Mouse (Mus musculus) spleen, postnatal 36 days (tissue): ENCODE data around the gene Jazf1.

Experiments used
- DNase-seq, 2 experiments: peaks; one replicate each; pipeline ENCODE4 v3.0.0; 2022; ENCODE audit warnings: low spot score in 2 of 2, mixed read lengths in 1 of 2

Jazf1 gene

DNA sequence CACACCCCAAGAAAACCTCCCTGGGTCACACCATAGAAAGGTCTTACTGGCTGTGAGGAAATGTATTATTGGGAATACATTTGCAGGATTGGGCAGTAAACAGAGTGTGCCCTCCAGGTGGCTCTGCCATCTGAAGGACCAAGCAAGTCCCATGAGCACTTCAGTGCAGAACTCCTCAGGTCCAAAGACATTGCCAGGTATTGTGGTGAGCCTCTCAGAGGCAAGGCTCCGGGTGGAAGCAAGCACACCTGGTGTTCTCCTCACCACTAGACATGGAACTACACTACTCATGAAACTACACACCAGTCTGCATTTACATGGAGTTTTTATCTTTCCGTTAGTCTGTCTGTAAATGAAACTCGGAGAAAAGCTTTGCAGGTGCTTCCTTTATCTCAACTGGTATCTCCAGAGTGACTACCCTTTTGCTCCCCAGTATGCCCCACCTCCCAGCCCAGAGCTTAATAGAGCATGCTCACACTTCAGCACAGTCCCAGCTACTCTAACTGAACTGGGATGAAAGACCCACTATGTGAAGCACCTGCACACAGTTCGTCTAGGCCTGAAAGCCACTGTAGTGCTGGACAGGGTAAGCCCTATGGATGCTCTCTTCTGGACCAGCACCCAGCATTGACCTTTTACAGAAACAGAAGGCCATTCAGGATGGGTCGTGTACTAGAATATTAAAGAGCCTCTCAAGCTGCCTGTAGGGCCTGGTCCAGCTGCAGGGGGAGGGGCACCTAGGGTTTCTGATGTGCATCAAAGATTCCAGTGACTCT is 156.1 kb downstream of the Jazf1 start:
- DNase-seq = no peak

GRCm38 (mm10) chr6:52906801-52907200 is 161.6 kb downstream of the Jazf1 start:
- DNase-seq = no peak

- DNase-seq = no peak
Measured at GRCm38 (mm10) chr6:52905100-52905499, 163.3 kb downstream of the Jazf1 start.

GRCm38 (mm10) chr6:52903226-52903960 is 165.0 kb downstream of the Jazf1 start:
- DNase-seq = no peak

- no peak for DNase-seq
Measured at GRCm38 (mm10) chr6:52899574-52900245, 168.7 kb downstream of the Jazf1 start.

DNA sequence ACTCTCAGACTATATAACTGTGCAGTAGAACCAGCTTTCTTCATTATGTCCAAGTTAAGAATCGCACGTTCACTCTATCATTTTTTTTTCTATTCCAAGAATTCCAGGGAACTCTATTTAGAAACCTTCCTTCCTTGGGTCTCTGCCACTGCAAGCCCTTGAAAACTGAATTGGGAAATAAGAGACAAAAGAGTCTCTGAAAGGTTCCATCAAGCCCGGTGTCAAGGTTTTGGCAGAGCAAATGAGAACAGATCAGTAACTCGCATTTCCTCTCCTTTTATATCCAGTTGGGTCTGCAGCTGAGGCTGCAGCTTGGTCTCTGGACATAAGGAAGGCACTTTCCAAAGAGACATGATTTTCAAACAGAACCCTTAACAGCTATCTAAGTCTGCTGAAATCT is 173.4 kb downstream of the Jazf1 start:
- DNase-seq = no peak

DNA sequence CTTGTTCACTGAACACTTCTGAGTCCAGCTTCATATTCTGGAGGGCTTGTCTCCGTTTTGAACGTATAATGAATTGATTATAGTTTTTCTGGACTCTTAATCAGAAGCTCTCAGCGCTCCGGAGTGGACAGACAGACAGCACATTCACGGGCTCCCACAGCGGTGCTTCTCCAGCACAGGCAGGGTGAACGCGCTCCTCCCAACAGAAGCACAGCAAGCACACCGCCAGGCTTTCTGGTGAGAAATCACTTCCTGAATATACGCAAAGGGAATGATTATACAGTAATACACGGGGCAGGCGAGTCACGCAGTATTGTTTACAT is 174.0 kb downstream of the Jazf1 start:
- no peak for DNase-seq

- no peak for DNase-seq
Measured at GRCm38 (mm10) chr6:52893811-52894500, 174.5 kb downstream of the Jazf1 start.

GRCm38 (mm10) chr6:52892978-52893377 is 175.5 kb downstream of the Jazf1 start:
- no peak for DNase-seq

DNA sequence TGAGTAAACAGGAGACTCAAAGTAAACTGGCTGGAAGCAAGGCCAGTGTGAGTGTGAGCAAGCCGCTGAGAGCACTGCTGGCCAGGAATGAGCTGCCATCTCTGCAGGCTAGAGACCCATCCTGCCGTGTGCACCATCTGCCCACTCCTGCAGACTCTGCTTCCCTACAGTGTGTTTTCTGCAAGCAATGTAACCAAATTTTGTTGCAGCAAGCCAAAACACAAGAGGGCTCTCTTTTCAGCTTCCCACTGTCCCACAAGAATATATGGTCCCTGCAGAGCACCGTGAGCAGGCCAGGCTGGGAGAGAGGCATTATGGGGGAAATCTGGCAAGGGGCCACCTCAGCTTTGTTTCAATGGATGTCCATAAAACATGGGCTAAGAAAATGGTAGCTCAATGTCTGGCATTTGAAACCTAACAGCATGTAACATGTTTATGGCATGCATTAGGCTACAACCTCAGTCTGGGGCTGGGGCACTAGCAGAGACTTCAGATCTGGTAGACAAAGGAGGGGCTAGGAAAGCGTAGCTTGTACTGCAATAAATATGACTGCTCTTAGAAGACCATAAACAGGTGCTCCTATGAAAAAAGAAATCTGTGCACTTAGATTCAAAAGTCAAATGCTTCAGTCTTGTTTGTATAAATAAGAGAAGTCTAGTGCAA is 180.8 kb downstream of the Jazf1 start:
- no peak for DNase-seq

DNA sequence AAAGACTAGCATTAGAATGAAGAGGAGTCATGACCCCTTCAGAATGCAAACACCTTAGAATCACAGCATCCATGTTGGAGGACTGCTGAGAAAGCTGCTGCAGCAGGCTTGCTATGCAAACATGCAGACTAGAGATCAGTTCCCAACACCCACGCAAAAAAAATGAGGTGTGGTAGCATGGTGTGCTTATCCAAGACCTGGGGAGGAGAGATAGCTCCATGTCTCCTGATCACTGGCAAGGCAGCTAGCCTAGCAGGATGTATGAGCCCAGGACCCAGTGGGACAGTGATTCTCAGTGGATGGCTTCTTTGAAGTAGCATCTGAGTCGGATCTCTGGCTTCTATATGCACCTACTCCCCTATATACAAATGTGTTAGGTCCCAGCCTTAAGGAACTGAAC is 184.7 kb downstream of the Jazf1 start:
- no peak for DNase-seq

GRCm38 (mm10) chr6:52877176-52877575 is 191.3 kb downstream of the Jazf1 start:
- peak; percentile 31 to 39 for DNase-seq

DNA sequence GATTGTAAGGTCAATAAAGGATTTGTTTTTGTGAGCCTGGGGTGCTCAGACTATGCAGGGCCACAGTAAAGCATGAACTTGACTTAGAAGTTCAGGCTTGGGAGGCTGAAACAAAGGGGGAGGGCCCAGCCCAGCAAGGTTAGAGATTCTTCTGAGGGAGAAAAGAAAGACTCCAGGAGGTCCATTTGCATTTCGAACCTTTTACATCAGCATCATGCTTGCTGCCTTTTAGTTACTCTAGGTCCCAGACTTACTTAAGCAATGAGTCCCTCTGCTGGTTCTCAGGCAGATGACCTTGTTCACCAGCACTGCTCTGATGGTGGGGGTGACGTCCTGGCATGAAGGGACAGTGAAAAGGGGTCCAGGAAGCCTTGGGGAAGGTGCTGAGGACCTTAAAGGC is 197.1 kb downstream of the Jazf1 start:
- no peak for DNase-seq

- no peak for DNase-seq
Measured at GRCm38 (mm10) chr6:52869252-52869651, 199.2 kb downstream of the Jazf1 start.

DNA sequence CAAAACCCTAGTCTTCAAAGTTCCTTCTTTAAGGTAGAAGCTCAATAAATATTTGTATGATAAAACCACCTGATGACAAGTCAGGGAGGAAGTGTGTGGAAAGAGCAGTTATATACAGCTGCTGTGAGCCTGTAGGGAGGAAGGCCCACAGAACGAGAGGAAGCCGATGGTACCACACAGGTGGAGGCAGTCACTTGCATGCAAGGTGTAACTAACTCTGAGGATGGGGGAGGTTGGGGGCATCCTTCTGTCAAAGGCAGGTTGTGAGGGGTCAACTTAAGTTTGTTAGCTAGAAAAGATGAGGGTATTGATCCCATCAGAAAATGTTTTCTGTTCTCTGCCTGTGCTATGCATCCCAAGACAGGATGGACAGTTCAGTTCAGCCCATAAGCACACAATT is 200.1 kb downstream of the Jazf1 start:
- DNase-seq = no peak

DNA sequence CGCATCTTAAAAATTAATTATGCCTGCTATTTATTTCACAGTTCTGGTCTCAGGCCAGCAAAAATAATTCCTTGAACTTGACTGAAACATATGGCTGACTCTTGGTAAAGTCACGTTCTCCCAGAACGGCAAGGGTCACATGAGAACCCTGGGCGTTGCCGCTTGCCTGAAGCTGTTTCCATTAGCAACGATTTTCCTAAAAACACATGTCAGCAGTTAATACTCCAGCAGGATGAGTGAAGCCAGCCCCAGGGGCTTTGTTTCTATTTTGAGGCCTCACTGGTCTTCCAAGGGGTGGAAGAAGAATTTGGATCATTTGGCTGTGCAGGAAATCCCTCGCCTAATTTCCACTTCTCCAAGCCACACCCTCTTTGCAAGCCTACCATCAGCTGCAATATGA is 206.5 kb downstream of the Jazf1 start:
- no peak for DNase-seq

GRCm38 (mm10) chr6:52861186-52861820 is 207.1 kb downstream of the Jazf1 start:
- no peak for DNase-seq

GRCm38 (mm10) chr6:52860713-52861112 is 207.7 kb downstream of the Jazf1 start:
- DNase-seq = no peak

- no peak for DNase-seq
Measured at GRCm38 (mm10) chr6:52858911-52859431, 209.5 kb downstream of the Jazf1 start.

DNA sequence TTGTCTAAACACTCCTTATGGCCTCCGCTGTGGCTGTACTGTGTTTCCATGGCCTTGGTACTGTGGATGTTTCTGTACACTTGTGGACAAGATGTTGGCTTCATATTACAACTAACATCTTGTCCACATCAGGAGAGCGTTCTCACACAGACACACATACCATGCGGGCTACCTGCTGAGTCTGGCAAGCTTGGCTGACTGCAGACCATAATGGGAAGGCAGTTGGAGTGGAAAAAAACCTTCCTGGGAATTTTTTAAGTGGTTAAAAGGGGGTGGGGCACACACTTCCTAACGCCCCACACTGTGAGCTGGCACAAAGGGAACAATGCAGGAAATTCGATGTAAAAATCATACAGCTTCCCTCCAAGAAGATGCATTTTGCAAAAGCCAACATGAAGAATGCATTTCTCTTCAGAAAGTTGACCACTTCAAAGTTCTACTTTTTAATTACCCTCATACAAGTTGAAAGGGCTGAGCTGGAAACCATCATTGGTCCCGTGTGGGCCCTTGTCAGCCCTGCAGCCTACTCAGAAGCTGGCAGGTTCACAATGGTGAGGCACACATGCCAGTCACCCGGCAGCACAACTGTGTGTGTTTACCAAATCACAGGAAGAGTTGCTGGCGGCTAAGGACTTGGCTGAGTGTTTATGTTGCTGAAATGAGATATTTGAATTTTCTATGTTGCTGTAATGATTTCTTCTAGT is 215.9 kb downstream of the Jazf1 start:
- no peak for DNase-seq
